Mouse (Mus musculus): Measurements from ENCODE around the gene Dab2ip. TPM values are rescaled to one million over a fixed set of nuclear protein-coding genes. Genes with fewer than 3 reads are reported as not detected.

Dab2ip gene
- polyA plus RNA-seq, 3 experiments from 2014 or later, result 0.46 to 0.69 (median 0.54) TPM

DNA sequence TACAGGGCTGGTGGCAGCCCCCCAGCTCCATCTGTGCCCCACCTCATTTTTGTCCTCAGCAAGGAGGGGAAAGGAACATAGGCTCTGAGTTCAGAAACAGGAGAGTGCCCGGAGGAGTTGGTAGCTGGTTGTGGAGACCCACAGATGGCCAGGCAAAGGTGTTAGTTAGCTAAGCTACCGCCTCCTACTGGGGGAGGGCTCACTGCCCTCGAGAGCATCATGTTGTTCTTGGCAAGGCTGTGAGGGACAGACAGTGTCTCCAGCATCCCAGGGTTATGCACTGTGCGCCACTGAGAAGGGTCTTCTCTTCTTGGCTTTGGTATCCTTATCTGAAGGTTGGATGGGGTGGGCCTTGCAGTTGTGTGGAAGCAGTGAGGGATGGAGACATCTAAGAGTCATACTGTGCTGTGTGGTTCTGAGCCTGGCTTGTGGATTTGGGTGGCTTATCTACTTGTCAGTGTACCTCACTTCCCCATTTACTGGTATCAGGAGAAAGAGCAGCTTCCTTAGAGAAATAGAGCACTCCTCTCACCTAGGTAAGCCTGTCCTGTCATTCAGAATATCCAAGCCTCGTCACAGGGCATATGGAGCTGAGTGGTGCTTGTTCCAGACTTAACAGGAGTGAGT is 66.4 kb downstream of the Dab2ip start:
- ATAC-seq, result no peak

DNA sequence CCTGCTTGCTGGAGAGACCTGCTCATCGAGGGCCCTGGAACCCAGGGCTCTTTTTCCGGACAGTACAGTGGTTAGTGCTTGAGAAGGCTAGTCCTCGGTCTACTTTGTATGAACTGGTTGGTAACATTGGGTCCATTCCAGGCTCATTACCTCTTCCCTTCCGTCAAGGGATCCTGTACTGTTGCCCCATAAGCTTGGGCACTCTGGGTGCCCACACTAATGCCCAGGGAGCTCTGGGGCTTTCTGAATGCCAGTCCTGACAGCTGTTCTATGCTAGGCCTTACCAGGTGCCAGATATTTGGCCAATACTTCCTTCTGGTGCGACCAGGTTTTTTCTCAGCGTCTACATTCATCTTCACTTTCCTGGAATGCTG is 66.9 kb downstream of the Dab2ip start:
- ATAC-seq, result no peak

DNA sequence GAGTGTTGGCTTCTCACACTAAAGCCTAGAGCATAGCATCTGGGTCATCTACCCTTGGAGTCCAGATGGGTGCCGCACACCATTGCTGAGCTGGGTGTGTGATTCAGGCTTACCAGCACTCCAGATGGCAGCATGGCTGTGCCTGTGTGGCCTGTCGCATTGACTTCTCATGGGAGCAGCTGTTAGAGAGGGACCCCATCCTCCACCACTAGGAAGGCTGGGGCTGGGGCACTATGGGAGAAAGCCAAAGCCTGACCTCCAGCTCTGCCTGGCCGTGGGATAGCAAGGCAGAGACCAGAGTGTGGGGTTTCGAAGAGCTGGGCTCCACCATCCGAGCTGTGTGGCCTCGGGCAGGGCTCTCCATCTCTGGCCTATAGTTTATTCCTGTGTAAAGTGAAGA is 67.5 kb downstream of the Dab2ip start:
- no peak for ATAC-seq

DNA sequence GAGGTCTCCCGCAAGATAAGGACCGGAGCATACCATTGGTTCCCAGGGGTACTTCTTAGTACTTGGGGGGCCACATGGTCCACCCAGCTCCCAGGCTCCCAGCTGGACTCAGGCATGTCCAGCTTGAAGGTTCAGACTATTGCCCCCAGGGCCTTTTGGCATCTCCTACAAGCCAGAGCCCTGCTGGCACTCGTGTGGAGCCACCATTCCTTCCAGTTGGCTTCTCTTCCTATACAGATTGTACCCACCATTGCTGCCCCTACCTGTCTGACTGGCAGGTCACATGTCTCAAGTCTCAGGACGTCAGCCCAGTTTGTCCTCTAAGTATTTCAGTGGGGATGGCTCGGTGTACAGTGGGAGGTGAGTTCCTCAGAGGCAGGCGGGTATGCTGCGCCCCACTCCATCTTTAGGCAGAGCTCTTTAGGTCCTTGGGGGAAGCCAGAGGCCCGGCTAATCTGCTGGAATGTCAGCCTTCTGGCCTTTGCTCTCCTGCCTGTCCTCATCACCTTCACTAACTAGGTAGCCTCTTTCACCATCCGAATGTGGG is 68.2 kb downstream of the Dab2ip start:
- no peak for ATAC-seq

DNA sequence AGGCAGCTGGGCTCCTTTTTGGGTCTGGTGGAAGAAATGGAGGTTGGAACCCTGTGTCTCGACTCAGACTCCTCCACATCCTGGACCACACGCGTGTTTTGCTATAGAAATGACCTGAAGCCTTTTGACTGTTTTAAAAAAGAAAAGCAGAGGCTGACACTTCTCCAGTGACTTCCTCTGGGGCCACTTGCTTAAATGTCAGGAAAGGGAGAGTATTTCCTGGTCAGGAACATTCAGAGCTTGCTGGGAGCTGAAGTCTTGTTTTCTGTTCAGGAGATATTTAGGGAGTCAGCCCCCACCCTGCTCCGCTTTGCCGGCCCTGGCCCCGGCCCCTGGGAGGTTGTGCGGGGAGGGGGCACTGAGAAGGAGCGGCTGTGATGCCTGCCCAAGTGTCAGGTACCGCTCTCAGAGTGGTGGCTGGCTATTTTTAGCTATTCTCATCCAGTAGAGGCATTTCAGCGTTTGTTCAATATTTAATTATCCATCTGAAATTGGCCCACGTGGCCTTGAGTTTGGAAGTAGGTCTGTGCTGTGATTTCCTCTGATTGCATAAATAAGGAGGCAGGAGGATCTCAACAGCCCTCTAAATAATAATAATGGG is 69.3 kb downstream of the Dab2ip start:
- ATAC-seq, result no peak

DNA sequence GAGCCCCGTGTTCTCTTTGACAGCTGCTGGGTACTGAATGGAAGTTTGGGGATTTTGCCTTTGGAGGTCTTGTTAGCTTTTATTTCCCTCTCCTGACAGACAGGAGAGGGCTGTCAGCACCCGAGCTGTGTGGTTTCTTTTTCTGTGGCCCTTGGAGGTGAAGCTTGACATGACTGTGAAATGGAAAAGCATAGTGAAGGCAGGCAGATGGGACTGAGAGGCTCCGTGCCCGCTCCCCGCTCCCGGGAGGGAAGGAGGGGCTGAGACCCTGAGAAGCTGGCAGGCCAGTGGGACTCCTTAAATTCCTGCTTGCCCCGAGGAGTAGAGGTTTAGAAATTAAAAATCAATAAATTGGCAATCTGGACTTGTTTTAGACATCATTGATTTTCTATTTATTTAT is 70.0 kb downstream of the Dab2ip start:
- no peak for ATAC-seq

DNA sequence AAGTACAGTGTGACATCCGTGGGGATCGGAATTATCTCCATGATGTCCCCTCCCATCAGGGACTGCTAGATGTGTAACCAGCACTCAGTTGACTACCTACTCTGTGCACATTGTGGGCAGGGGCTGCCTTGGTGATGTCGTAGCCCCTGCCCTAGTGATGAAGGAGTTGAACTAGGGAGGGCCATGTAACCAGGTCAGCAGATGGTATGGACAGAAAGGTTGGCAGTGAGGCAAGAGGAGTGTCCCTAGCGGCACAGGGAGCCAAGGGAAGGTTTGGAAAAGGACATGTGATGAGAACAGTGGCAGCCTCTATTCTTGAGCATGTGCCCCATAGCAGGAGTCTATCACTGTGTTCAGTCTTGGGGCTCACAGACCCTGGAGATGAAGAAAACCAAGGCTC is 70.6 kb downstream of the Dab2ip start:
- no peak for ATAC-seq

DNA sequence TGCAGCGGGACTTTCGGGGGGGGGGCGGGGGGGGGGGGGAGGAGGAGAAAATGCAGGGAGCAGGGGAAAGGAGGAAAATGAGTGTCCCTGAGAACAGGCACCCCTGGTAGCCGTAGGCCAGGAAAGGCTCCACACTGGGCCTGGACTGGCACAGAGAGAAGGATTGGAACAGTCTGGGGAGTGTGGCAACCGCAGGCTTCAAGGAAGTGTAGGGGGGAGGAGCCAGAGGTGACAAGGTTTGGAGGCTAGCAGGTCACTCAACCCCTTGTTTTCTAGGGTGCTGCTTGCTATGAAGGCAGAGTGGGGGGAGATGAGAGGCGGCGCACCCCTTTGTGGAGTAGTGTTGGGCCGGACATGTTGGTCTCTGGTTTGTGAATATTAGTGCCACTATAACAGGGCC is 71.1 kb downstream of the Dab2ip start:
- no peak for ATAC-seq

DNA sequence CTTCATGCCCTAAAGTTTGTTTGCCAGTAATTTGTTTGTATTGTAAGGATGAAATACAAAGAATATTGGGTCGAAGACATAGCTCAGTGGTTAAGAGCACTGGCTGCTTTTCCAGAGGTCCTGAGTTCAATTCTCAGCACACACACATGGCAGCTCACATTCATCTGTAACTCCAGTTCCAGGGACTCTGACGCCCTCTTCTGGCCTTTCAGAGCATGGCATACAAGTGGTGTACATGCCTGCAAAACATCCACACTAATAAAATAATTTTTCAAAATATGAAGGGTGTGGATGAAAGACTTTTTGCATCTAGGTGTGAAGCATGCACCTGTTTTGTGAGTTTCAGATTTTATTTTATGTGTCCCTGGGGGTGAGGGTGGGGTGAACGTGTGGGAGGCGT is 75.3 kb downstream of the Dab2ip start:
- ATAC-seq, result no peak

DNA sequence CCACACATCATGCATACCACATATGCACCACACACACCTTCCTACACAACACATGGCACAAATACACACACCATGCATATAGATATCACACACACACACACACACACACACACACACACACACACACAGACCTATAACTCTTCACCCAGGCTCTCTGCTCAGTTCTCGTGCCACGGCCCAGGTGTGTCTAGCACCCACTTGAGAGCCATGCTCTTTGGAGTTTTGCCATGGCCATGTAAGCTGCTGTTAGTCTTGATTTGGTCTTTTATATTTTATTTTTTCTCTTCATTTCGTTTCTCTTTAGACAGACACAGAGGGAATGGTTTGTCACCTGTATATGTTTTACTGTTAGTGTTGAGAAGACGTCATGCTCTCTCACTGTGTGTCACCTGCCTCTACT is 76.9 kb downstream of the Dab2ip start:
- ATAC-seq, result no peak

DNA sequence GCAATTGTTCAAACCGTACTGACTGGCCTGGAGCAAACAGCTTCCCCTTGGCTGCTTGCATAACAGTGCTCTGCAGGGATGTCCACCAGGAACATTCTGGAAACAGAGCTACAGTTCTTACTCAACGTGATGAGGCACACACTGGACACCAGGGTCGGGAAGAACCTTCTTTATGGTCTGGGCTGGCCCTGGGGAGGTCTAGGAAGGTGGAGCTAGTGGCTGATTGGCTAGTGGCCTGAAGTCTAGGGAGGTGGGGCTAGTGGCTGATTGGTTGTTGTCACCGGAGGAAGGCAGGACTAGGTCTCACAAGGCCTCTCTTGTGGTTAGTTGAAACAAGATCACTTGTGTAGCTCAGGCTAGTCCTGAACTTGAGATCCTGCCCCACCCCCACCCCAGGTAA is 77.5 kb downstream of the Dab2ip start:
- ATAC-seq, result no peak

DNA sequence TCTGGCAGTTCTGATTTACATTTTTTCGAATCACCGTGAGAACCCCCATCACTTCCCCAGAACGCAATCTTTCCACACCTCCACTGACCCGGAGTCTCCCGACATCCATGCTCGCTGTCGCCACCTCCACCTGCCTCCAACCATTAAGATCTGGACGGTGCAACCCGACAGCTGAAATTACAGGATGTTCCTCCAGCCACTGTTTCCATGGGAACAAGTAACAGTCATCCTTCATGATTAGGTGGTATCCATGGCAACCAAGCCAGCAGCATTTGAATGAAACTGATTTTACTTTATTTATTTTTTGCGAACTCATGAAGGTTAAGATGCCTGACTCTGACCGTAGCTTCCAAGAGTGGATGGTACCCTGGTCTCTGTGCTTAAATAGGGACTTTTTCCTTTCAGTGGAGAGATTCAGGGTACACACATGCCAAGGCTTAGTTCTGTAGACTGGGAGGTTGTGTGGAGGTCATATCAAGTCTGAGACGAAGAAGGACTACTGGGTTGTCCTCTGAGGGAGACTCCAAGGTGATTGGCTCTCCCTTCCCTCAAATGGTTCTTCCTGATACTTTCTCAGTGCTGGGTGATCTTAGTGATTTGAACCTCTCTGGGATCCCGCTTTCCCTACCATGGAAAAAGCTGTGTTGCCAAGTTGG is 79.9 kb downstream of the Dab2ip start:
- no peak for ATAC-seq

DNA sequence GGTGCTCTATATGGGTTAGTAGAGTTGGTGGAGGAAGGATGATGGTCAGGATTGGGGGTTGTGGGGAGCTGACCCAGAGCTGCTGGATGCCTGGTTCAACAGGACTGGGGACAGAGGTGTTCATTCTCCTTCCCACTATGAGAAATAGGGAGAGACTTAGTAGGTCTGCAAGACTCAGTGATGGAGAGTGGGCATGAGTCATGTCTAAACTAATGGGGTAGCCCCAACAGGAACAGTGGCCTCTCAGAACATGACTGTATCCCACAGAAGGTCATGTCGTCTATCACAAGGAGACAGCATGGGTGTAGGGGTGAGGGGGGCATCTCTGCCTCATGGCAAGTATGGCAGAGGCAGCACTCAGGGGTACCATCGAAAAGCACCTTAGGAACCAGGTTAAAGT is 81.7 kb downstream of the Dab2ip start:
- ATAC-seq, result no peak

DNA sequence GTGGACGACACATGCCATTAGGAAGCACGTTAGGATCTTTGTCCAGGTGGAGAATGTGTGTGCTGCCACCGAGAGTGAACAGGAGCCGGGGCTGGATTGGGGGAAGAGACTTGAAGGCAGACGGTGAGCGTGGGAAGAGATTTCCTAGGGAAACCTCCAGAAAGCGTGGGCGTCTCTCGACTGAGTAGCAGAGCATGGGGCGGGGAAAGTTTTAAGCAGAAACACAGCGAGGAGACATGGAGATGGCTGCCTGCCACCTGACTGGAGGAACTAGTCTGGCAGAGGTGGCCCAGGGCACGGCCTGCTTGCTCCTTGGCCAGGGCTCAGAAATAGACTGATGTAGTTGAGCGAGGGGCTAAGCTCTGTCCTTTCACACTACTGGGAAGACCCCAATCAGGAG is 82.5 kb downstream of the Dab2ip start:
- no peak for ATAC-seq

DNA sequence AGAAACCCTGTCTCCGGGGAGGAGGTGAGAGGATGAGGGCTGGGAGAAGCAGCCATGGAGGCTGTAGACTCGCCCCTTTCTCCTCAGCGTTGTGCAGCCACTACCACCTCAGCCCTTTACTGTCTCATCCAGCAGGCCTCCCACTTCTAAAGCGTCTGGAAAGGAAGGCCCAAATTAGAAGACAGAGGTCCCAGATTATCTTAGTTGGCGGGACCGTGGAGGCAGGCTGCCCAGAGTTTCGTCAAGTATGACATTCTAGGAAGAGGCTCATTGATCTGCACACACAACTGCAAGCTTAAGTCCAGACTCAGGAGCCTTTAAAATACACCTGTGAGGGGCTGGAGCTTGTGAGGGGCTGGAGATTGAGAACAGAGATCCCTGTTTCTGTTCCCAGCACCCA is 84.2 kb downstream of the Dab2ip start:
- no peak for ATAC-seq

DNA sequence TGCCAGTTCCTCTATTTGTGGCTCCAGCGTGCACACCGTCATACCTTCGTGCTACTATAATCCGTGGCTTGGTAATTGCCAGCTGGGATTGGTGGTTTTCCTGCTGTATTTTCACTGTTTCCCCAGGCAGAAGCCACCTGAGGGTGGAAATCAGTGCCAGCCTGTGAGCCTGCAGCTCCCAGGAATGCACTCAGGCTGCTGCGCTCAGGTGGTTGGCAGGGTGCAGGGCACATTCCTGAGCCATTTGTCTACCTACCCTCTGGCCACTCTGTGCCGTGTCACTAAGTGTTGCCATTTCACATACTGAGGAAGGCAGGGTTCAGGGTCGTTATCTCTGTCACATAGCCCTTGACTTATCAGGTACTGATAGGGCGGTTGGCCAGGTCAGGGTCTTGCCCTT is 88.5 kb downstream of the Dab2ip start:
- no peak for ATAC-seq

DNA sequence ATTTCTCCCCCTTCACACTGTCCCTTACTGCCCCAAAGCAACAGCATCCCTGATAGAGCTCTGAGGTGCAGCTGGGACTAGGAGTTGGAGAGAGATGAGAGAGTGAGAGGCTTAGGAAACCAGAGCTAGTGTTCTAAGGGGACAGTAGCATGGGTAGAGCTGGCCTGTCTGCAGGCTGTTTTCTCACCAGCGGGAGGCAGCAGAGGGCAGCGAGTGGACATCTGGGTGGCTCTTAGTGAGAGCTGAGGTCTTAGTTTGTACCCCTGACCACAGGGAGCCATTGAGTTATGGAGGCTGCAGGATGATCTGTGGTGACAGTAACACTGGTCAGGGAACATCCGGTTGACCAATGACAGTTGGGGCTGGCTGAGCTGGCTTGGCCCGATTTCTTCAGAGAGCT is 91.6 kb downstream of the Dab2ip start:
- no peak for ATAC-seq

DNA sequence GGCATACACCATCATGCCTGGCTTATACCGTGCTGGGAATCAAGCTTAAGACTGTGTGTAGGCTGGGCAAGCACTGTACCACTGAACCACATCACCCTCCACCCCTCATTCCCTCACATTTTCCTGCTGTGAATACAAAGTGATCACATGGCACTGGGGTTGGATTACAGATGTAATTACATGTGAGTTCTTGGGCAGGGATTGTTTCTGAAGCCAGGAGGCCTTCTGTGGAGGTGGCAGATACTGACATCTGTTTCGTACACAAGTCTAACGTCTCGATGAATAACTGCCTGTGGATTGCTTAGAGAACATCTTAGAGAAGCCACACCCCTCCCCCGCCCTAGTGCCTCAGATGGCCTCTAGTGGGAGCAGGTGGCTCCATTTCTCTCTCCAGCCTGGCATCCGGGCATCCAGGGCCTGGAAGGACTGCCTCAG is 93.2 kb downstream of the Dab2ip start:
- ATAC-seq, result no peak

DNA sequence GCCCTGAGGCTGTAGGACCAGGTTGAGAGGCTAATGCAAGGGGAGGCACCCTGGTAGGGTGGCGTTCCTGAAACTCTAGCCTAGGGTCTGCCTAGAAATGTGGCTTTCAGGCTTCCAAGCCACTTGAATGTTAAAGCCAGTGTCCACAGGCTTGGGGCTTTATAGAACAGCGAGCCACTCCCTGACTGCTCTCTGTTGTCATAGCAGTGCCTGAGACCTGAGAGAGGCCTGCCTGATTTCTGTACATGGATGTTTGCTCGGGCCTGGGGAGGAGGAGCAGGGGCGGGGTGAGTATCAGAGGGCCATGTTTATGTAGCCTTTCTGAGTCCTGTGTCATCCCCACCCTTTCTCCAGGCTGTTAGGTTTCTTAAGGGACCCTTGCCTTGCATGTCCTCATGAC is 94.9 kb downstream of the Dab2ip start:
- ATAC-seq, result no peak

DNA sequence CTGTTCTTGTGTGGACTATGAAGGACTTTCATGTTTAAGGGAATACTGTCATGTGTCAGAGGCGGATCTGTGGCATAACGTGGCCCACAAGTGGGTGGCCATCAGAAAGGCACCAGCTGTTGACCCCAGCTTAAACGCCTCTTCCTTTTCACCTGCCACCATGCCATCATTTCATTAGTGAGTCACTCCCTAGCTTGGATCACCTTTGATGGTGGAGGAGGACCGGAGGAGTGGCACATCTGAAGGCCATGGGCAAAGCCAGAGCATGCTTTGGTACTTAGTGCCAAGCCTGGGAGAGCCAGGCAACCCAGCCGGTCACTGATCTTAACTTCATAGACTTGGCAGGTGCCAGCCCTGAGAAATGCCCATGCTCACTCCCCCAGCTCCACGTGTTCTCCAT is 96.7 kb downstream of the Dab2ip start:
- no peak for ATAC-seq

DNA sequence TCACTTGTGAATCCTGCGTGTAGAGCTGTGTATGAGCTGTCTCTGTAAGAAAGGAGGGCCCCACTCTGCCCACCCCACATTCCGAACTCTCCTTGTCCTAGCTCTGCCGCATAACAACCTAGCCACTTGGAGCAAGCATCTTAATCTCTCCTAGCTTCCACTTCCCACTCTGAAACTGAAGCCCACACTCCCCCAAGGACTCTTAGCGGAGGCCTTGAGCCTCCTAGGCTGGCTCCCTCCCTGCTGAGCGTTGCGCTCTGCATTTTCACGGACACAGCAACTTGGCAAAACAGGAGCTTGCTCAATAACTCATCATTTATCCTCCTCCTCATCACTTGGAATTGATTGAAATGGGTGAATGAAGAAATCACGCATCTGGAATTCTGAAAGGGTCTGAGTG is 97.9 kb downstream of the Dab2ip start:
- no peak for ATAC-seq

DNA sequence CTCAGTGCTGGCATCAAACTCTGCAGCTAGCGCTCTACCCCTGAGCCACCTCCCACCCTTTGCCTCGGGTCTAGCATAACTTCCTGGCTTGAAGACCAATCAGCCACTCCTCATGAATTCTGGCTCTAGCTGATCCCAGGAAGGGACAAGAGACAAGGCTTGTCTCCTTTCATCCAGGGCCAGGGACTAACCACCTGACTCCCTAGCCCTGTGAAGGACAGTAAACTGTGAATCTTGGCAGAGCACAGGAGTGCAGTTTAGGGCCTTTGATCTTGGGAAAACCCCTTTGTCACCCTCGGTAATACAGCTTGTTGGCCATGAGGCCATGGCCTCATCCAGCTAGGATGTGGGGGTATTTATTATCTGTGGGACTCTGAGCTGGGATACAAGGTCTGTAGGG is 100.2 kb downstream of the Dab2ip start:
- ATAC-seq, result no peak

DNA sequence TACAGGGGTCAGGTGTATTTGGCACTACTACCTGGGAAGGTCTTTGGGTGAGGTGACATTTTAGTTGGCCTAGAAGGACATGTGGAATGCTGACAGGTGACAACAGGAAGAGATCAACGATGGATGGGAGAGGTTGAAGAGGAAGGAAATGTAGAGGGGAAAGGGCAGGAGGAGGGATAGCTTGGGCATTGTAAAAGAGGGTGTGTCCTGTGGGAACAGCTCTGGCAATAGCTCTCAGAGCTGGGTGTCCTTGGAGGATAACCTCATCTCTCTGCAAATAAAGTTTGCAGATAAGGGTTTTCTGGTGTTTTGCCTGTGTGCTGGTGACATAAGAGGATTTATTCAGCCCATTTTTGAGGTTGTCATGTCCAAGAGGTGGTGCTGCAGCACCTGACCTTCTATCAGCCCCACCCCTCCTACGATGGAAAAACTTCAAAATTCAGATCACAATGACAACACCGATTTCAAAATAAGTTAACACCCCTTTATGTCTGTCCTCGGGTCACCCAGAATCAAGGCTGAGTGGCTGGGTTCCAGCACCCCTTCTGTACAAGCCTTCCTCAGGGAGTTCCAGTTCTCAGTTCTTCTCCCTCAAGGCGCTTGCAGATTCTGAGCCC is 101.6 kb downstream of the Dab2ip start:
- no peak for ATAC-seq

DNA sequence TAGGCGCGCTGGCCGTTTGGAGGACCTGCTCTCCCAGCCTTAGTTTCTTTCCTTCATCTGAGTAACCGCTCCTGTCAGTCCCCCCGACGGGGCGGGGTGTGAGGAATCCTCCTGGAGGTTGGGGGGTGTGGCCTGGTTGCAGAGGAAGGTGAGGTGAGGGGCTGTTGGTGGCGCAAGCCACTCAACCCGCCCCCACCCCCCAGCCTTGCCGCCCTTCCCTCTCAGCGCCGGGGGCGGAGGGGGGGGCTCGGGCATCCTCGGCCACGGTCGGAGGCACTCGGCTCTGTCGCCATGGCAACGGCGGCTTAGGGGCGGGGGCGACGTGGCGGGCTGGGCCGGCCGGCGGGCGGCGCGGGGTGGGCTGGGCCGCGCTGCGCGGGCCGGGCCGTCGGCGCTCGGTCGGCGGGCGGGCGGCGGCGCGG is 102.9 kb downstream of the Dab2ip start:
- ATAC-seq, result no peak
